In the genomic region with DNA sequence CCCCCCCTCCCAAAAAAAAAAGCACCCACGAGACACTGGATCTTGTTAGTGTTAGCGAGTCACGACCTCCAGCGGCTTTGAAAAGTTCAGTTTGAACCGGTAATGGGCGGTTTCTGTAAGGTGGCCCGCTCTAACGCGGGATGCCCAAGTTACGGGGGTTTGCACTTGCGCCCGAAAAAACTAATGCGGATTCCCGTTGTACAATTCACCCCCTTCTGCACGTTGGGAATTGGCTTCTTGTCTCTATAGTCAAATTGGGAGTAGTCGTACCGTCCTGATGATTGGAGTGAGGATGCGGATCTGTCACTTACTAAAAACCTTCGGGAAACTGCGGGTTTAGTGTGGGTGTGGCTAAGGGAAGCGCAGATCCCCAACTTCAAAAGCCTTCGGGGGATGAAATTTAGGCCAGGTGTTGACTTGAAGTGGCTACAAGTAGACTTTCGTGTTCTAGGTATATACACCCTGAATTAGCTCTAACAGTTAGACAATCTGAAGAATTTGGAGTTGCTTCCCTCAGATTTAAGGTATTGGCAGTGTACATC, we compare ENCODE assay signal across 8 mouse cellular contexts. TPM values are rescaled to one million over a fixed set of nuclear protein-coding genes. Genes with fewer than 3 reads are reported as not detected.
DNase-seq lines count a peak whose midpoint lies in the region; ATAC-seq and TF ChIP-seq lines count a peak whose summit lies in the region.

No protein-coding gene starts in this region.

- H3K4me2 ChIP-seq in liver, embryonic 16.5 days (ENCODE audit: low read depth, low read length), result peak overlapping the region; percentile 72

- H3K27me3 ChIP-seq in liver, embryonic 16.5 days (ENCODE audit: control insufficient read depth, insufficient read depth, low read depth, low read length), result no peaks in the 10 kb centered on the region
- no peaks in the 10 kb centered on the region for H3K27me3 ChIP-seq in spleen, adult 2 months (ENCODE audit: control insufficient read depth, insufficient read depth, low read length)

- H3K4me1 ChIP-seq in liver, embryonic 16.5 days (ENCODE audit: control insufficient read depth, low read depth, low read length), result peaks cover 30% of the 10 kb centered on the region
- H3K4me1 ChIP-seq in spleen, adult 2 months (ENCODE audit: control insufficient read depth, insufficient read depth, insufficient read length), result 0 out of 2 replicates have a peak, but pooled peaks cover 3% of the 10 kb centered on the region

- H3K9me3 ChIP-seq in liver, embryonic 16.5 days (replicated peaks; ENCODE audit: control insufficient read depth, low read length), result no peaks in the 10 kb centered on the region

- H3K9ac ChIP-seq in liver, embryonic 16.5 days (ENCODE audit: low read depth, low read length), result peak overlapping the region; percentile 100

- H3K27ac ChIP-seq in liver, embryonic 16.5 days (ENCODE audit: low read length), result peak overlapping the region; percentile 99
- peak overlapping the region; percentile 94 for H3K27ac ChIP-seq in spleen, adult 2 months (ENCODE audit: insufficient read depth, low read length)

- peak overlapping the region; percentile 100 for H3K4me3 ChIP-seq in liver, embryonic 16.5 days (ENCODE audit: low read depth, low read length)
- H3K4me3 ChIP-seq in spleen, adult 2 months (ENCODE audit: extremely low read depth, insufficient read depth, insufficient read length), result peak overlapping the region; percentile 87

- no peak for TF ChIP-seq POLR2A in spleen, adult 2 months (IDR thresholded peaks at IDR 0.05; ENCODE audit: low read depth, low read length)

- 0 out of 2 replicates have a peak, but pooled peaks have one; percentile 16 for ATAC-seq in cerebellum, adult (ENCODE audit: insufficient number of reproducible peaks, low FRiP score, low TSS enrichment)
- ATAC-seq in common myeloid progenitor, adult 5-6 weeks (replicated peaks; ENCODE audit: low read depth, poor library complexity, severe bottlenecking), result peak; percentile 39
- ATAC-seq in liver, embryonic 16.5 days (ENCODE audit: low read depth), result peak; percentile 16

- WGBS in liver, embryonic 16.5 days (ENCODE audit: insufficient replicate concordance), result under 1% methylated on average over 23 of the region's 23 CpGs
- WGBS in spleen, adult 2 months, result 2% methylated on average over 23 of the region's 23 CpGs

- intact Hi-C loops in heart, postnatal 10 days (cut with DNase I), result no loop called here
- intact Hi-C loops in left cerebral cortex, postnatal 14 days (cut with DNase I), result loop anchor here (5.0 kb wide), 1 partner anchor 195 kb away; no protein-coding TSS in a partner anchor

- DNase-seq in cerebellum, postnatal 14 days, result no peak
- DNase-seq in A20 (ENCODE audit: low read depth, low spot score), result peak; percentile 81
- DNase-seq in heart, postnatal 10 days, result peak; percentile 25 to 47
- DNase-seq in spleen, adult 2 months (ENCODE audit: low read depth in 1 of 2, low spot score in 2 of 2), result no peak
- DNase-seq in left cerebral cortex, postnatal 14 days (ENCODE audit: low spot score in 2 of 2), result no peak

- H3K36me3 ChIP-seq in liver, embryonic 16.5 days (ENCODE audit: control insufficient read depth, insufficient read depth), result peaks cover 10% of the 10 kb centered on the region
- peaks cover 9% of the 10 kb centered on the region; the same call in 1 of the 2 replicates for H3K36me3 ChIP-seq in spleen, adult 2 months (ENCODE audit: control insufficient read depth, insufficient read depth, low read length)

- TF ChIP-seq CTCF in spleen, adult 2 months (IDR thresholded peaks at IDR 0.05; ENCODE audit: extremely low read depth, insufficient read depth, insufficient read length, insufficient replicate concordance), result no peak

RNA-seq across cellular contexts. Expression of gene Med7, which starts 0.8 kb away (rescaled TPM):
- total RNA-seq in common myeloid progenitor, adult 5-6 weeks (2017), result 38.7 and 45.2 TPM in 2 replicates
- 10 to 100 TPM; 18.8 to 19.0 TPM for total RNA-seq in heart, postnatal 10 days (2021)
- 44.8 and 49.7 TPM in 2 replicates for polyA plus RNA-seq in liver, embryonic 16.5 days (2015; fragmentation: Nextera tagmentation; extraction: Ambion mirVana)
- polyA plus RNA-seq in spleen, adult 2 months (2012; rRNA removed), result 14.7 and 21.0 TPM in 2 replicates
- total RNA-seq in left cerebral cortex, postnatal 14 days (2021), result 10 to 100 TPM; 30.2 to 36.5 TPM

RNA-seq across cellular contexts. Expression of gene Havcr2, which starts 17.2 kb away (rescaled TPM):
- 1.2 and 4.4 TPM in 2 replicates for total RNA-seq in common myeloid progenitor, adult 5-6 weeks (2017)
- total RNA-seq in heart, postnatal 10 days (2021), result under 1 TPM; 0.22 TPM
- 0.38 and 0.39 TPM in 2 replicates for polyA plus RNA-seq in liver, embryonic 16.5 days (2015; fragmentation: Nextera tagmentation; extraction: Ambion mirVana)
- polyA plus RNA-seq in spleen, adult 2 months (2012; rRNA removed), result 2.5 and 3.2 TPM in 2 replicates
- 1 to 10 TPM; 1.1 to 1.7 TPM for total RNA-seq in left cerebral cortex, postnatal 14 days (2021)

RNA-seq across cellular contexts. Expression of gene Fam71b, which starts 41.2 kb away (rescaled TPM):
- not detected in 2 replicates for total RNA-seq in common myeloid progenitor, adult 5-6 weeks (2017)
- total RNA-seq in heart, postnatal 10 days (2021), result not detected
- polyA plus RNA-seq in liver, embryonic 16.5 days (2015; fragmentation: Nextera tagmentation; extraction: Ambion mirVana), result 0.04 TPM in 1 of 2 replicates, not detected in the other
- polyA plus RNA-seq in spleen, adult 2 months (2012; rRNA removed), result 0.69 and 1.2 TPM in 2 replicates
- total RNA-seq in left cerebral cortex, postnatal 14 days (2021), result not detected

RNA-seq across cellular contexts. Expression of gene Itk, which starts 48.2 kb away (rescaled TPM):
- total RNA-seq in common myeloid progenitor, adult 5-6 weeks (2017), result 0.87 and 1.1 TPM in 2 replicates
- total RNA-seq in heart, postnatal 10 days (2021), result under 1 TPM; 0.50 to 0.86 TPM
- polyA plus RNA-seq in liver, embryonic 16.5 days (2015; fragmentation: Nextera tagmentation; extraction: Ambion mirVana), result 0.09 and 0.12 TPM in 2 replicates
- 9.8 and 11.5 TPM in 2 replicates for polyA plus RNA-seq in spleen, adult 2 months (2012; rRNA removed)
- under 1 TPM; 0.11 to 0.44 TPM for total RNA-seq in left cerebral cortex, postnatal 14 days (2021)

Comparison
In these comparisons a context has a peak if more than half of its experiments do, and no peak if none do; other contexts are left out.
1. DNase-seq: peak in A20 (single experiment) and heart, postnatal 10 days (2 of 2); none in cerebellum, postnatal 14 days (0 of 2), spleen, adult 2 months (0 of 2) and left cerebral cortex, postnatal 14 days (0 of 2).
2. Peak in every context shown above with its lines, with median percentiles within 50 percentile points of each other: ATAC-seq.